Mouse (Mus musculus) spleen, postnatal 10 days (tissue): ENCODE results near the gene Slc39a10.

Source experiments
- DNase-seq, 2 experiments: peaks; one replicate each; pipeline ENCODE4 v3.0.0; 2021 to 2022; ENCODE audit warnings: low spot score in 2 of 2

Slc39a10 gene

GRCm38 (mm10) chr1:46892752-46893151, at the start of gene Slc39a10:
Slc39a10 (minus strand) TSS chr1:46892852.
- no peak for DNase-seq

GRCm38 (mm10) chr1:46939295-46939694, 46.6 kb upstream of the Slc39a10 start:
- DNase-seq, result no peak

GRCm38 (mm10) chr1:46937641-46938040, 45.0 kb upstream of the Slc39a10 start:
- no peak for DNase-seq

- no peak for DNase-seq
These were observed 34.5 kb upstream of the Slc39a10 start for GRCm38 (mm10) chr1:46927104-46927503.

GRCm38 (mm10) chr1:46926239-46926638, 33.6 kb upstream of the Slc39a10 start:
- no peak for DNase-seq

- DNase-seq, result no peak
These were observed 32.3 kb upstream of the Slc39a10 start for GRCm38 (mm10) chr1:46924992-46925391.

- no peak for DNase-seq
These were observed 30.3 kb upstream of the Slc39a10 start for GRCm38 (mm10) chr1:46922904-46923303.

- no peak for DNase-seq
These were observed 29.0 kb upstream of the Slc39a10 start for GRCm38 (mm10) chr1:46921630-46922029.

- DNase-seq, result no peak
These were observed 23.6 kb upstream of the Slc39a10 start for GRCm38 (mm10) chr1:46916237-46916636.

GRCm38 (mm10) chr1:46914349-46914748, 21.7 kb upstream of the Slc39a10 start:
- no peak for DNase-seq

GRCm38 (mm10) chr1:46912506-46913156, 20.0 kb upstream of the Slc39a10 start:
- DNase-seq, result no peak

GRCm38 (mm10) chr1:46910154-46910553, 17.5 kb upstream of the Slc39a10 start:
- DNase-seq, result no peak

- DNase-seq, result no peak
These were observed 13.1 kb upstream of the Slc39a10 start for GRCm38 (mm10) chr1:46905706-46906105.

GRCm38 (mm10) chr1:46902102-46902683, 9.5 kb upstream of the Slc39a10 start:
- DNase-seq, result no peak

GRCm38 (mm10) chr1:46894281-46894842, 1.7 kb upstream of the Slc39a10 start:
- peak; percentile 5 to 18 for DNase-seq

GRCm38 (mm10) chr1:46888726-46889125, 3.9 kb downstream of the Slc39a10 start:
- DNase-seq, result no peak

- DNase-seq, result no peak
These were observed 4.3 kb downstream of the Slc39a10 start for GRCm38 (mm10) chr1:46888324-46888723.

- no peak for DNase-seq
These were observed 4.7 kb downstream of the Slc39a10 start for GRCm38 (mm10) chr1:46887908-46888307.

GRCm38 (mm10) chr1:46886091-46886490, 6.6 kb downstream of the Slc39a10 start:
- DNase-seq, result no peak

GRCm38 (mm10) chr1:46885231-46885630, 7.4 kb downstream of the Slc39a10 start:
- DNase-seq, result no peak

- no peak for DNase-seq
These were observed 12.7 kb downstream of the Slc39a10 start for GRCm38 (mm10) chr1:46879951-46880350.

- DNase-seq, result no peak
These were observed 18.9 kb downstream of the Slc39a10 start for GRCm38 (mm10) chr1:46873770-46874169.

- DNase-seq, result no peak
These were observed 22.9 kb downstream of the Slc39a10 start for GRCm38 (mm10) chr1:46869788-46870187.
